Mouse (Mus musculus) adrenal gland, postnatal 10 days (tissue): ENCODE results near the gene Slc44a2. TPM values are rescaled to one million over a fixed set of nuclear protein-coding genes. Genes with fewer than 3 reads are reported as not detected.

ENCODE experiments used
- DNase-seq: peaks from one replicate; pipeline ENCODE4 v3.0.0; 2021; ENCODE audit warnings: mixed read lengths
- total RNA-seq, 2 experiments: library from RNA; stranded (reverse); gene quantifications; 2 replicates each; pipeline ENCODE4 v1.2.3; 2021

Slc44a2 gene
- total RNA-seq, 2 experiments from 2014 or later = 48.3 to 63.4 TPM

- DNase-seq = no peak
These were observed 52.0 kb downstream of the Slc44a2 start for GRCm38 (mm10) chr9:21372508-21372907.

GRCm38 (mm10) chr9:21379195-21379594 is 58.7 kb downstream of the Slc44a2 start:
- DNase-seq = no peak

GRCm38 (mm10) chr9:21380868-21381267 is 60.4 kb downstream of the Slc44a2 start:
- no peak for DNase-seq

GRCm38 (mm10) chr9:21383966-21384365 is 63.5 kb downstream of the Slc44a2 start:
- DNase-seq = no peak

- DNase-seq = no peak
These were observed 72.2 kb downstream of the Slc44a2 start for GRCm38 (mm10) chr9:21392646-21393175.

- no peak for DNase-seq
These were observed 75.2 kb downstream of the Slc44a2 start for GRCm38 (mm10) chr9:21395692-21396091.

- no peak for DNase-seq
These were observed 76.7 kb downstream of the Slc44a2 start for GRCm38 (mm10) chr9:21397170-21397569.

- no peak for DNase-seq
These were observed 80.5 kb downstream of the Slc44a2 start for GRCm38 (mm10) chr9:21401042-21401441.

GRCm38 (mm10) chr9:21402764-21403253 is 82.3 kb downstream of the Slc44a2 start:
- no peak for DNase-seq

- no peak for DNase-seq
These were observed 83.2 kb downstream of the Slc44a2 start for GRCm38 (mm10) chr9:21403745-21404144.

Other genes with a start within 250 kb of the Slc44a2 start
- gene Gm49373, start 247.6 kb upstream of the Slc44a2 start, total RNA-seq = under 1 TPM; 0.45 to 0.51 TPM
- 10 to 100 TPM; 32.5 to 38.6 TPM for gene Fdx1l, start 247.1 kb upstream of the Slc44a2 start, total RNA-seq
- 1 to 10 TPM in 1 of 2 experiments, under 1 TPM in 1; 0.63 to 1.5 TPM for gene Gm38431, start 228.7 kb upstream of the Slc44a2 start, total RNA-seq
- 10 to 100 TPM; 47.2 to 50.3 TPM for gene Raver1, start 228.7 kb upstream of the Slc44a2 start, total RNA-seq
- gene Tyk2, start 189.5 kb upstream of the Slc44a2 start, total RNA-seq = 10 to 100 TPM; 12.5 to 18.6 TPM
- 100 to 1,000 TPM; 155 to 160 TPM for gene Cdc37, start 170.7 kb upstream of the Slc44a2 start, total RNA-seq
- 10 to 100 TPM; 22.7 to 31.5 TPM for gene Pde4a, start 155.0 kb upstream of the Slc44a2 start, total RNA-seq
- 10 to 100 TPM; 39.4 to 45.8 TPM for gene Keap1, start 81.3 kb upstream of the Slc44a2 start, total RNA-seq
- gene S1pr5, start 72.3 kb upstream of the Slc44a2 start, total RNA-seq = 1 to 10 TPM; 1.4 to 1.7 TPM
- 10 to 100 TPM; 45.4 to 48.1 TPM for gene Atg4d, start 55.4 kb upstream of the Slc44a2 start, total RNA-seq
- 10 to 100 TPM; 28.8 to 38.4 TPM for gene Kri1, start 32.7 kb upstream of the Slc44a2 start, total RNA-seq
- gene Cdkn2d, start 29.3 kb upstream of the Slc44a2 start, total RNA-seq = 10 to 100 TPM; 16.8 to 23.8 TPM
- gene Ap1m2, start 8.4 kb upstream of the Slc44a2 start, total RNA-seq = under 1 TPM in 1 of 2 experiments, not detected in 1; 0.15 TPM
- 10 to 100 TPM; 54.4 to 67.4 TPM for gene Ilf3, start 47.2 kb downstream of the Slc44a2 start, total RNA-seq
- 10 to 100 TPM; 14.8 to 21.1 TPM for gene Qtrt1, start 91.1 kb downstream of the Slc44a2 start, total RNA-seq
- 10 to 100 TPM; 79.1 to 94.7 TPM for gene Dnm2, start 104.2 kb downstream of the Slc44a2 start, total RNA-seq
- 10 to 100 TPM; 30.3 to 30.4 TPM for gene Tmed1, start 189.6 kb downstream of the Slc44a2 start, total RNA-seq
- gene AB124611, start 205.5 kb downstream of the Slc44a2 start, total RNA-seq = 1 to 10 TPM; 4.2 to 4.7 TPM
- 10 to 100 TPM; 45.1 to 65.4 TPM for gene Carm1, start 226.2 kb downstream of the Slc44a2 start, total RNA-seq